Mouse (Mus musculus) kidney, adult 9 months (tissue): Measurements from ENCODE around the gene Prr3.
"Not testable (repeated sequence)": the region's sequence is repeated elsewhere in the genome, so short reads cannot be mapped to it uniquely, and the experiment has no call there.

Source experiments
- DNase-seq: peaks from one replicate; pipeline ENCODE4 v3.0.0; 2022

Gene Prr3

GRCm38 (mm10) chr17:35935763-35936162 is 44.3 kb downstream of the Prr3 start:
- not testable (repeated sequence) for DNase-seq

- DNase-seq: no peak
Observed at GRCm38 (mm10) chr17:35932608-35933007, 47.4 kb downstream of the Prr3 start.

DNA sequence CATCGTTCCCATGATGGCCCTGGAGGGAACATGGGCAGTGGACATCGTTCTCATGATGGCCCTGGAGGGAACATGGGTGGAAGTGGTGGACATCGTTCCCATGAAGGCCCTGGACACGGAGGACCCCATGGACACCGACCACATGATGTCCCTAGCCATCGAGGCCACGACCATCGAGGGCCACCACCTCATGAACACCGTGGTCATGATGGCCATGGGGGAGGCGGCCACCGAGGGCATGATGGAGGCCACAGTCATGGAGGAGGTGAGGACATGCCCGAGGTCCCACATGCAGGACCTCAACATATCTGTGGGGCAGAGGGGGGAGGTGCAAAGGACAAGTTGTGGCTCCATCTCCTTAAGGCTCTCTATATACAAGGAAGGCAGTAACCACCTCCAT is 49.4 kb downstream of the Prr3 start:
- no peak for DNase-seq

DNA sequence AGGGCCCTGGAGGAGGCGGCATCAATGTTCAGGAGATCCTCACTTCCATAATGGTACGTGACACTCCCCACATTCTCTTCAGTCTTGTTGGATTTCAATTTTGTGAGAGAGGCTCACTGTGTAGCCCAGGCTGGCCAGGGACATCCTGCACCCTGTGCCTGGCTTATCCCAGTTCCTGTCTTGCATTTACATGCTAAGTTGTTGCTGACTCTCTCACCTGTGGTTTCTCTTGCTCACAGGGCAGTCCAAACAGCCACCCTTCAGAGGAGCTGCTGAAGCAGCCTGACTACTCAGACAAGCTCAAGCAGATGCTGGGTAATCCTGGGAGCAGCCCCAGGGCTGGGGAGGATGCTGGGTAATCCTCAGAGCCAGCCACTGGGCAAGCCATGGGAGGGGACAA is 50.5 kb downstream of the Prr3 start:
- no peak for DNase-seq

DNA sequence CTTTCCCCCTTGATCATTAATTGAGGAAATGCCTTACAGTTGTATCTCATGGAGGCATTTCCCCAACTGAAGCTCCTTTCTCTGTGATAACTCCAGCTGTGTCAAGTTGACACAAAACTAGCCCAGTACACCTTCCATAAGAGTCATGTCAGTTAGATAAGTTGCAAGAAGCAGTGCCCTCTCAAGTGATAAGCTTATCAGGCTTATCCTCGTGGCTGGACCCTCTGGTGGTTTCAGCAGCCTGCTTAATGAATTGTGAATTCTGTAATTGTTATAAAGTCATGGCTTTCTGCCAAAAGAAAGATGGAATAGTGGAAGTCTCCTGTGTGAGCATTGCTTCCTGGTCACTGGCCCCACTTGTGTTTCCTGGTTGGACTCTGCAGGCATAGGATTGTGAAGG is 52.6 kb downstream of the Prr3 start:
- DNase-seq: no peak

DNA sequence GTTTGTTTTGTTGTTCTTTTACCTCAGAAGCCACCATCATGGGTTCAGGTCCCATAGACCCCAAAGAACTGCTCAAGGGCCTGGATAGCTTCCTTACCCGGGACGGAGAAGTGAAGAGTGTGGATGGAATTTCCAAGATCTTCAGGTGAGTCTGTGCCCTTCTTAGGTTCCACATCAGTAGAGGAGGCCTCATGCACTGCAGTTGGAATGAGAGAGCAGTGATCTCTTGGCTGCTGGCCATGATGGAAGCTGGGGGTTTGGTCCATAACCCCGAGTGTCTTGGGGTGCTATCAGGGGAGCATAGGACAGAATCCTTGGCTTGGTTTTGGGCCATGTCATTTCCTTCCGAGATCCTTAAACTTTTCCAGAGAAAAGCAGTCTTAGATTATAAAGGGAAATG is 56.8 kb downstream of the Prr3 start:
- DNase-seq: peak; percentile 35

DNA sequence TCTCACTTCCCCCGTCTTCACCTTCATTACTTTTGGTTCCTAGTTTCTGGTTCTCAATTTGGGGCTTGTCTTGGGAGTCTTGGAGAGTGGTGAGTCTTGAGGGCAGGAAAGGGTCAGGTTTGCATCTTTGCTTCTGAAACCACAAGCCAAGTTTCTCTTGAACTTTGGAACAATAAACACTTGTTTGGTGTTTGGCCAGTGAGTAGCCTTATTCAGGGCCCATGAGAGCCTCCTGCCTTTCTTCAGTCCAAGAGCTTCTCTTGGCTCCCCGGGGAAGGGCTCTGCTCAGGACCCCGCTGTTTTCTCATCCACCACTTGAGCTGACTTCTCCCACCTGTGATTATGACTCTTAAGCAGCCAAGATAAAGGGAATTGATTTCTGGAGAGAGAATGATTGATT is 57.5 kb downstream of the Prr3 start:
- peak; percentile 76 for DNase-seq
